Mouse (Mus musculus) telencephalon, adult 2 months (tissue): ENCODE measurements around the gene Scamp1.

Source experiments
- DNase-seq: peaks from one replicate; pipeline ENCODE4 v3.0.0-alpha.2; 2011; ENCODE audit warnings: low read depth, low spot score

The Scamp1 gene

DNA sequence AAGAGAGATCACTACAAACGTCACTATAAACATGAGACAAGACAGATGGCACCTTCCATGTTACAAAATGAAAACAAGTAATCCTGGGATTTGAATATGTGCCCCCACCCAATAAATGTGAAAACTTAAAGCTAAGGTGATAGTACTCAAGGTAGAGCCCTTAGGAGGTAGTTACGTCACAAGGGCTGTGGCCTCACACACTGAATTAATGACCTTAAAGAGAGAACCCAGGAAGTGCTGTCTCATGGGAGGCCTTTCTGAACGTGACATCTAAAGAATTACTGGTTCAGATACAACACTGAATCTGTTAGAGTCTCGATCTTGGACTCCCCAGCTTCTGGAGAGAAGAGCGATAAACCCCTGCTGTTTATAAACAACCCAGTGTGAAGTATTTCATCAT lies 6.2 kb downstream of the Scamp1 start:
- DNase-seq: no peak

DNA sequence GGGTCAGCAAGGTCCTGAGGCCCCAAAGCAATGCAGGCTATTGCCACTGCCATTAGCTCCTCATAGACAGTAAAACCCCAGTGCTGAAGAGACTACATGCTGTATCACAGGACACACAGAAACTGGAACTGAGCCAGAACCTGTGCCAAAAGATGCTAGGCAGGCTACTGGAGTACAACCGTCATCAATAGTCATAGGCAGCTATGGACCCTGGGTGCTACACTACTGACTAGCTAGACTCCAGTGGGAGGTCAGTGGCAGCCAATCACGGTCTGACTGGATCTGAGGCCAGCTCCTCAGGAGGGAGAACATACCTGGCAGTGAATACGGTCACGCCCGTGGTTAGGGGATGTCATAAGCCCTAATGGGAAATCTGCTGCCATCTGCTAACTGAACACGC lies 14.4 kb downstream of the Scamp1 start:
- no peak for DNase-seq

DNA sequence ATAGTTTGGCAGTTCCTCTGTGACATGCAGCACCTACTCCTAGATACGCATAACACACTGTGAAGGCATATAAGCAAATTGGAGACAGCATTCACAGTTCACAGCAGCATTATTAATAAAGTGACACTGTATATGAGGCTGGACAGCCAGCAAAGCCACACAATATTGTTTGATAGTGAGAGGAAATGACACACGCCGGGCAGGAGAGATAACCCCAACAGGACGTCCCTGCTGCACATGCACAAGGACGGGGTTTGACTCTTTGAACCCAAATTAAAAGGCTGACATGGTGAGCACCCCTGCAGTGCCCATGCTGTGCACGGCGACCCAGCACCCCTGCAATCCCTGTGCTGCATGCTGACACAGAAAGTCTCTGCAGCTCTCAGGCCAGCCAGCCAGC lies 17.5 kb downstream of the Scamp1 start:
- no peak for DNase-seq

GRCm38 (mm10) chr13:94267190-94267589 lies 18.5 kb downstream of the Scamp1 start:
- DNase-seq: no peak

DNA sequence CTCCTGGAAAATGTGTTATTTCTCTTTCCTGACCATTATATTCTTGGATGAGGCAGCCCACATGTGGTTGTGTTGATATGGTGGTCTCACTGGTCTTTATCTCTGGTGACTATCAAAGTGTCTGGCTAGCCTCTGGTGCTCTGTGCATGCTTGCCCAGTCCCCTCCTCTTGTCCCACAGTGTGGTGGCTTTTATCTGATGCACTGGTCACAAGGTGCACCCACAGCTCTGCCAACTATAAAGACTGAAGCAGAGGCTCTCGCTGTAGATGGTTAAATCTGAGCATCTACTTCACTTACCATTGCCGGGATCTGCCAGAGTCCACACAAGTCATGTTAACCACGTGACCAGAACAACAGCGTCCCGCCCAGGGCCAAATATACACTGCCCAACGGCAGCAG lies 19.1 kb downstream of the Scamp1 start:
- no peak for DNase-seq

DNA sequence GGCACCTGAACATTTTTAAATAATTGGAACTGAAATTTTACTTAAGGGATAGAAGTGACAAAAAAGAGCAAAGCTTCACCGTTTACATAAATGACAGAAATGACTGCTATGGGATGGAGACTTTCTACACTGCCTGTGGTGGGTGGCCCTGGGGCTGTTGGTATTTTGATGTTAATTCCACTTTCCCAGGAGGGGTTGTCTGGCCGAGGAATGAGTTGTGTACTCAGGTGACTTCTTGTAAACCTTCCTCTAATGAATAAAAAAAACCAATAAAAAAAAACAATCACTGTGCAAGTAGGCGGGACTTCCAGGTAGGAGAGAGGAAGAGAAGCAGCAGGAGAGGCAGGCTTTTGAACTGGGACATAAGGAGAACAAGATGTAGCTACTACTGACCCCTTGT lies 20.4 kb downstream of the Scamp1 start:
- no peak for DNase-seq

GRCm38 (mm10) chr13:94263943-94264342 lies 21.7 kb downstream of the Scamp1 start:
- DNase-seq: no peak

- no peak for DNase-seq
Measured at GRCm38 (mm10) chr13:94262551-94262950, 23.1 kb downstream of the Scamp1 start.

- DNase-seq: no peak
Measured at GRCm38 (mm10) chr13:94261624-94262023, 24.0 kb downstream of the Scamp1 start.

- no peak for DNase-seq
Measured at GRCm38 (mm10) chr13:94260961-94261360, 24.7 kb downstream of the Scamp1 start.

- DNase-seq: no peak
Measured at GRCm38 (mm10) chr13:94259210-94259609, 26.4 kb downstream of the Scamp1 start.

- DNase-seq: no peak
Measured at GRCm38 (mm10) chr13:94258530-94258929, 27.1 kb downstream of the Scamp1 start.

DNA sequence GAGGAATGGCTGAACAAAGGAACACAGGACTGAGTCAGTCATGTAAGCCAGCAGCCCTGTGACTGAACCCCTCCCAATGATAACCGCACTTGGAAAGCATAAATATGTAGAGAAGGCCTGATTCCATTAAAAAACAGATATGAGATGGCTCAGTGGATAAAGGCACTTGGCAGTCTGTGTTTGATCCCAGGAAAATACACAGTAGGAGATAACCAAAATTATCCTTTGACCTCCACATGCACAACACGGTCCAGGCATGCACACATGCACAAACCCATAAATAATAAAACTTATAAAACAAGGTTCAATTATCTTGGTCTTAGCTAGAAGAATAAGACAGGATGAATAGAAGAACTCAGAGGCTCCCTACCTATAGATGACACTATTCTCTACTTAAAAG lies 27.9 kb downstream of the Scamp1 start:
- DNase-seq: no peak

- DNase-seq: no peak
Measured at GRCm38 (mm10) chr13:94255176-94255575, 30.5 kb downstream of the Scamp1 start.

DNA sequence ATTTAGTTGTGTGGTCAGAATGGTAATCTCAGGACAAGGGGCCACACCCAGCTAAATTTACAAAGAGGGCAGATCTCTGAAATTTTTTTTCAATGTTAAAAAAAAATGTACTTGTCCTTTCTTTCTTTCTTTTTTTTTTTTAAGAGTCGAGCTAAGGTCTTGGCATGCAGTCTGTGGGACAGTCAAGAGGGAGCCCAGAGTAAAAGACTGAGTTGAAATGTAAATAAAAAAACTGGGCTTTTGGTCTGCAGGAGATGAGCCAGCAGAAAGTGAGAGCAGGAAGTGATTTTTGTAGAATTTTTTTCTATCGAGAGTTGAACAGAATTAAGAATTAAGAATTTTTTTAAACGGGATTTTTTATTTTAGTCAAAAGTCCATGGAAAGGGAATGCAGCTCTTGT lies 31.4 kb downstream of the Scamp1 start:
- no peak for DNase-seq

DNA sequence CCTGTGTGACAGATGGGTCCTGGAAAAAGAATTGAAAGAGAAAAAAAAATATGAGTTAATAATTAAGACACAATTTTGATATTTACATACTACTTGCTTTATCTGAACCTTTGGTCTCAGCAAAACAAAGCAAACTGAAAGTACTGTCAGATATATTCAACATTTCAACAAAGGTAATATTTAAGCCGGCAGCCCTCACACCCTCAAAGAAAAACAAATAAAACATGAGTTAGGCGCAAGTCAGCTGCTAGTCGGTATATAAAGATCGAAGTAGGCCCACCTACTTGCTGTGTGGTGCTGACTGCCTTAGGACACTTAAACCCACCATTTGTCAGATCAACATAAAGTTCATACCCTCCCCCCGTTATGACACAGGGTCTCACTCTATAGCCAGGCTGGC lies 32.6 kb downstream of the Scamp1 start:
- no peak for DNase-seq

DNA sequence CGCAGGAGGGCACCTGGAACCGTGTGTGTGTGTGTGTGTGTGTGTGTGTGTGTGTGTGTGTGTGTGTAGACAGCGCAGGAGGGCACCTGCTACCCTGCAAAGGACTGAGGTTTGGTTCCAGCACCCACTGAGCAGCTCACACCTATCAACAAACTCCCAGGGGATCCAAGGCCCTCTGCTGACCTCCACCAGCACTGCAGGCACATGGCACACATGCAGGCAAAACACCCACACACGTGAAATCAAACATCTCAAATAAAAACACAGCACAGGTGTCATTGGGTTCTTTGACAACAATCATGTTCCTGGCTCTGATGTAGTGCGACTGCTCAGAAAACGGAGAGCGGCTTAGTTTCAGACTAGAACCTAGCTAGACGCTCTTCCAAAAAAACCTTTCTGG lies 34.9 kb downstream of the Scamp1 start:
- DNase-seq: no peak

- DNase-seq: no peak
Measured at GRCm38 (mm10) chr13:94250188-94250587, 35.5 kb downstream of the Scamp1 start.

GRCm38 (mm10) chr13:94242897-94243296 lies 42.8 kb downstream of the Scamp1 start:
- no peak for DNase-seq

DNA sequence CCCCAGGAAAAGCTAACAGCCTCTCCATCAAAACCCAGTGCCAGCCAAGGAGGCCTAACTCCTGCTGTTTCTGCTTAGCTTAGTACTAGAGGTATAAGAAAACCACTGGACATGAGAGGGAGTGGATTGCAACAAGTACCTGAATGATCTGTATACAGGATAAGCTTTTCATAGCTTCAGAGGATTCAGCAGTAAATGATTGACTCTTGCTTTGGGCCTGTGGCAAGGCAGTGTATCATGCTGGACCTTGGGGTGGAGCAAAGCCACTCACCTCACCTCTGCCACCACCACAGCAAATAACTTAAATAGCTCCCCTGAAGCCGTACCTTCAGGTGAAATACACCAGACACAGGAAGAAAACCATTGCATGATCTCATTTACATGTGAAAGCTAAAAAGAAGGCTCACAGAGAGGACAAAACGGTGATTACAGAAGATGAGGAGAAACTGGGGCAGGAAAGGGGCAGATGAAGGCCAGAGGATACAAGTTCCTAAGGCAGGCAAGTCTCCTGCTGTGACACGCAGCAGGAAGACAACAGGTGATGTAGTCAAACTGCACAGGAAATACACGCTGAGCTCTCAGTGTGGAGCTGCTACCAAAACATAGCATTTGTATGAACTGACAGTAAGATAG lies 43.6 kb downstream of the Scamp1 start:
- no peak for DNase-seq

GRCm38 (mm10) chr13:94240873-94241272 lies 44.8 kb downstream of the Scamp1 start:
- DNase-seq: no peak

- DNase-seq: no peak
Measured at GRCm38 (mm10) chr13:94240111-94240510, 45.5 kb downstream of the Scamp1 start.

GRCm38 (mm10) chr13:94239488-94239887 lies 46.2 kb downstream of the Scamp1 start:
- no peak for DNase-seq

DNA sequence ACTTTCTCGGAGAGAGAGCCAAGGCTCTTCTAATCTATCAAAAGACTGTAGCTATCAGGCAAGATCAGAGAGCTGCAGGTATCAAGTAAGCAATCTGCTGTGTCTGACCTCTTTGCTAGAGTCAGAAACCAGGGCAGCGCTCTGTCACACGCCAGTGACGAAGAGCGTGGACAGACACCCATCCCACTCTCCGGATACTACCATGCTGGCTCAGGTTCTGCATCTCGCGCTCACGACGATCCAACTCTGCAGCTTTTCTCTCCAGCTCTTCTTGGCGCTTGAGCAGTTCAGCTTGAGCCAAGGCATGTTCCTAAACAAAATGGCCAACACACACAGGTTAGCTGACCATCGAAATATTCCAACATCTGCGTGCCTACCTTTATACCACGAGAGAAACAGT lies 53.8 kb downstream of the Scamp1 start:
- DNase-seq: no peak
